Mouse (Mus musculus): ENCODE results near the gene Dazap1. TPM values are rescaled to one million over a fixed set of nuclear protein-coding genes. Genes with fewer than 3 reads are reported as not detected.
A peak's percentile ranks its signal among the peaks of the same experiment; 100 is the strongest.

Dazap1 gene
- total RNA-seq, 1 experiment = 154 TPM

- Histone ChIP-seq H3K9me3 (ENCODE audit: control insufficient read depth, insufficient read depth, low read depth, low read length) (no peaks in the 10 kb centered on the region), H3K4me1 (ENCODE audit: control insufficient read depth in 2 of 2, insufficient read depth in 2 of 2, low read length in 2 of 2, poor library complexity in 1 of 2) (peaks cover 0 to 17% of the 10 kb centered on the region in 2 experiments; a peak in 2 of 4 replicates), H3K27ac (ENCODE audit: insufficient read depth, low read depth, low read length, poor library complexity, severe bottlenecking) (no peak overlapping the region), H3K4me3 (ENCODE audit: insufficient read depth in 1 of 2, low read depth in 1 of 2, low read length in 2 of 2, poor library complexity in 1 of 2, severe bottlenecking in 1 of 2) (no peak overlapping the region), H3K36me3 (ENCODE audit: control insufficient read depth, insufficient read depth, low read length, poor library complexity, severe bottlenecking) (peaks cover 26% of the 10 kb centered on the region), H3K9ac (ENCODE audit: insufficient read depth, low read depth, low read length, poor library complexity, severe bottlenecking) (peak overlapping the region; percentile 99; the same call in 1 of the 2 replicates)
- DNase-seq (ENCODE audit: low read depth, low spot score) = no peak
- no peak for TF ChIP-seq ZC3H11A (IDR thresholded peaks at IDR 0.05; ENCODE audit: borderline replicate concordance, low read depth, low read length)
- 0 out of 2 replicates have a peak, but pooled peaks have one; percentile 7 for TF ChIP-seq CHD2 (IDR thresholded peaks at IDR 0.05; ENCODE audit: low read depth, low read length)
- in situ Hi-C loops (cut with MboI; ENCODE audit: low sequenced_read_pairs in 2 of 2, unreplicated experiment in 2 of 2) = no loop called here
These were observed 33.6 kb downstream of the Dazap1 start for GRCm38 (mm10) chr10:80294788-80295303.

DNA sequence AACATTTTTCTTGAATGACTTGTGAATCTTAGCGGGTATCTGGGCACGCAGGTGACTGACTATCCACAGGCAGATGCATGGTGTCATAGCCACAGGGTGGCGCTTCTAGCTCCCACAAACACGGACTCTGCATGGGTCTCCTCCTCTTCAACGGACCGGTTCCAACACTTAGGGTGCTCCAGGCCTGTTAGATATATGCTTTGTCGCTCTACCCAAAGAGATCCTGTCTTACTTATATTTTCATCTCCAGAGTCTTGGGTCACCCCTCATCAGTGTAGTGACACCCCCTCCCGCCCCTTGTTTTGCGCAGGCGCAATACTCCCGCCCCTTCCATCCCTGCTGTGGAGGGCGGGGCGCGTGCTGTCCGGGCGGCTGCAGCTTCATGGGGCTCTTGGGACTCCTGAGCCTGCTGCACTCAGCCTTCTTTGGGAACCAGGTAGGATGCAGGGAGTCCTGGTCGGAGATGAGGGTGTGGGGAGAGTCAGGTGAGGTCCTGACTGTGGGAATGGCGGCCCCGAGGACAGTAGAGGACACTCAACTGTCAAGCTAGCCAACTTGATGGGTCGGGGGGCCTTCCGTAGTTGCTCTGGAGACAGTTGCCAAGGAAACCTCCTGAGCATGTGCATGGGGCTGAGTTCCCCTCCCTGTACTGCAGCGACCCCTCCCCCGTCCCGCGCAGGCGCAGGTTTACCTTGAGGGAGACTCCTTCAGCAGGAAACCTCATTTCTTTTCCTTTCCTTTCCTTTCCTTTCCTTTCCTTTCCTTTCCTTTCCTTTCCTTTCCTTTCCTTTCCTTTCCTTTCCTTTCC lies 34.5 kb downstream of the Dazap1 start, which contains the start of gene Apc2:
Apc2 (plus strand) TSS at position 360 of the 808 bp plus-strand sequence.
- Histone ChIP-seq H3K9me3 (ENCODE audit: control insufficient read depth, insufficient read depth, low read depth, low read length) (no peaks in the 10 kb centered on the region), H3K4me3 (ENCODE audit: insufficient read depth in 1 of 2, low read depth in 1 of 2, low read length in 2 of 2, poor library complexity in 1 of 2, severe bottlenecking in 1 of 2) (peak within 1 kb of the TSS; percentile 43 to 48), H3K27ac (ENCODE audit: insufficient read depth, low read depth, low read length, poor library complexity, severe bottlenecking) (no peak within 1 kb of the TSS), H3K4me1 (ENCODE audit: control insufficient read depth in 2 of 2, insufficient read depth in 2 of 2, low read length in 2 of 2, poor library complexity in 1 of 2) (peaks cover 0 to 17% of the 10 kb centered on the region in 2 experiments; a peak in 2 of 4 replicates), H3K9ac (ENCODE audit: insufficient read depth, low read depth, low read length, poor library complexity, severe bottlenecking) (no peak within 1 kb of the TSS; the same call in 1 of the 2 replicates), H3K36me3 (ENCODE audit: control insufficient read depth, insufficient read depth, low read length, poor library complexity, severe bottlenecking) (peaks cover 26% of the 10 kb centered on the region)
- no peak for TF ChIP-seq MAFK (IDR thresholded peaks at IDR 0.05; ENCODE audit: insufficient read depth, low read depth, low read length)
- no peak for TF ChIP-seq ZNF384 (IDR thresholded peaks at IDR 0.05; ENCODE audit: low read depth, low read length)
- TF ChIP-seq CHD2 (IDR thresholded peaks at IDR 0.05; ENCODE audit: low read depth, low read length) = no peak
- TF ChIP-seq ZC3H11A (IDR thresholded peaks at IDR 0.05; ENCODE audit: borderline replicate concordance, low read depth, low read length) = no peak
- no peak for TF ChIP-seq HCFC1 (IDR thresholded peaks at IDR 0.05; ENCODE audit: borderline replicate concordance, insufficient read depth, low read length)
- in situ Hi-C loops (cut with MboI; ENCODE audit: low sequenced_read_pairs in 2 of 2, unreplicated experiment in 2 of 2) = no loop called here
- DNase-seq (ENCODE audit: low read depth, low spot score) = peak; percentile 66

DNA sequence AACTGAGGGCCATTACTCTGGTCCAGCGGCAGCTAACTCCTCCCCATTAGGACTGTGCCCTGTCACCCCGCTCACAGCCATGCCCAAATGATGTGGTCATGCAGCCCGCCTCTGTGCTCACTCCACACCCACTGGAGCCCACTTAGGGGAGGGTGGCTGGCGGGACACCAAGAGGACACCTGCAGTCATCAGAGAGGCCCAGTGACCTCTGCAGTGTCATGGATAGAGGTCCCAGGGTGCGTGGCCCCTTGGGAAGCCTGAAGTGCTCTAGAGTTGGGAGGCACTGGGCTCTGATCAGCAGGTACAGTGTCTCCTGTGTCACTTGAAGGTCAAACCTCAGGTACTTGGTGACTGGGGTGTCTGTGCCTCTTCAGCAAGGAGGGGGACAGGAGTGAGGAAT lies 35.5 kb downstream of the Dazap1 start:
- in situ Hi-C loops (cut with MboI; ENCODE audit: low sequenced_read_pairs in 2 of 2, unreplicated experiment in 2 of 2) = no loop called here
- Histone ChIP-seq H3K4me1 (ENCODE audit: control insufficient read depth in 2 of 2, insufficient read depth in 2 of 2, low read length in 2 of 2, poor library complexity in 1 of 2) (peaks cover 0 to 16% of the 10 kb centered on the region in 2 experiments; a peak in 2 of 4 replicates), H3K9me3 (ENCODE audit: control insufficient read depth, insufficient read depth, low read depth, low read length) (no peaks in the 10 kb centered on the region), H3K4me3 (ENCODE audit: insufficient read depth in 1 of 2, low read depth in 1 of 2, low read length in 2 of 2, poor library complexity in 1 of 2, severe bottlenecking in 1 of 2) (no peak overlapping the region), H3K9ac (ENCODE audit: insufficient read depth, low read depth, low read length, poor library complexity, severe bottlenecking) (no peak overlapping the region), H3K36me3 (ENCODE audit: control insufficient read depth, insufficient read depth, low read length, poor library complexity, severe bottlenecking) (peaks cover 26% of the 10 kb centered on the region), H3K27ac (ENCODE audit: insufficient read depth, low read depth, low read length, poor library complexity, severe bottlenecking) (no peak overlapping the region)
- DNase-seq (ENCODE audit: low read depth, low spot score) = no peak
- TF ChIP-seq ZNF384 (IDR thresholded peaks at IDR 0.05; ENCODE audit: low read depth, low read length) (no peak), CHD2 (IDR thresholded peaks at IDR 0.05; ENCODE audit: low read depth, low read length) (no peak), HCFC1 (IDR thresholded peaks at IDR 0.05; ENCODE audit: borderline replicate concordance, insufficient read depth, low read length) (no peak), MAFK (IDR thresholded peaks at IDR 0.05; ENCODE audit: insufficient read depth, low read depth, low read length) (no peak), ZC3H11A (IDR thresholded peaks at IDR 0.05; ENCODE audit: borderline replicate concordance, low read depth, low read length) (no peak)

GRCm38 (mm10) chr10:80297526-80298133 lies 36.3 kb downstream of the Dazap1 start:
- Histone ChIP-seq H3K9ac (ENCODE audit: insufficient read depth, low read depth, low read length, poor library complexity, severe bottlenecking) (no peak overlapping the region), H3K4me3 (ENCODE audit: insufficient read depth in 1 of 2, low read depth in 1 of 2, low read length in 2 of 2, poor library complexity in 1 of 2, severe bottlenecking in 1 of 2) (no peak overlapping the region), H3K4me1 (ENCODE audit: control insufficient read depth in 2 of 2, insufficient read depth in 2 of 2, low read length in 2 of 2, poor library complexity in 1 of 2) (peaks cover 0 to 15% of the 10 kb centered on the region in 2 experiments; a peak in 2 of 4 replicates)

More at GRCm38 (mm10) chr10:80297526-80298133, 36.3 kb downstream of the Dazap1 start:
- DNase-seq (ENCODE audit: low read depth, low spot score) = no peak
- in situ Hi-C loops (cut with MboI; ENCODE audit: low sequenced_read_pairs in 2 of 2, unreplicated experiment in 2 of 2) = no loop called here
- H3K9me3 ChIP-seq (ENCODE audit: control insufficient read depth, insufficient read depth, low read depth, low read length) = no peaks in the 10 kb centered on the region
- TF ChIP-seq CHD2 (IDR thresholded peaks at IDR 0.05; ENCODE audit: low read depth, low read length) (no peak), ZC3H11A (IDR thresholded peaks at IDR 0.05; ENCODE audit: borderline replicate concordance, low read depth, low read length) (no peak), MAFK (IDR thresholded peaks at IDR 0.05; ENCODE audit: insufficient read depth, low read depth, low read length) (no peak), ZNF384 (IDR thresholded peaks at IDR 0.05; ENCODE audit: low read depth, low read length) (no peak), HCFC1 (IDR thresholded peaks at IDR 0.05; ENCODE audit: borderline replicate concordance, insufficient read depth, low read length) (no peak)
- H3K36me3 ChIP-seq (ENCODE audit: control insufficient read depth, insufficient read depth, low read length, poor library complexity, severe bottlenecking) = peaks cover 25% of the 10 kb centered on the region
- no peak overlapping the region for H3K27ac ChIP-seq (ENCODE audit: insufficient read depth, low read depth, low read length, poor library complexity, severe bottlenecking)

All from ES-E14 (cell line).